Mouse (Mus musculus): ENCODE measurements around the gene Inka1.

DNA sequence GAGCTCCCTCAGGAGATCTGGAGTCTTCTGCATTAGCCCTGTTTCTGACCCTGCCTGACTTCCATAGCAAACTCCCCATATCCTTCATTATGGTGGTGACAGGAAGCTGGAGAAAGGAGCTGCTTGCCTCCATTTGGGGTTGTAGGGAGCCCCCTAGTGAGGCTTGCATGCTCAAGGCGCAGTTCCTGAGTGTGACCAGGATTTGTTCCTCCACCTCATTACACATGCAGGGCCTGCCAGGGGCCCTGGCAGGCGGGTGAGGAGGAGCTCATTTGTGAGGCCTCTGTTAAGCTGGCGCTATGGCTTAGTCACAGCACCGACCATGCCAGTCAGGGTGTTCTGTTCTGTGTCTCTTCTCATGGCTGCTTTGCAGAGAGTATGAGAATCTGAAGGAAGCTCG lies 23.8 kb downstream of the Inka1 start:
- TF ChIP-seq CTCF (IDR thresholded peaks at IDR 0.05; ENCODE audit: low read depth, low read length) = peak; percentile 25; the same call in 1 of the 2 replicates
- no peak for TF ChIP-seq POLR2A (IDR thresholded peaks at IDR 0.05; ENCODE audit: extremely low read depth, insufficient read depth, low read length)

Data from liver, adult 2 months (tissue).